Mouse (Mus musculus) heart, embryonic 11.5 days (tissue): ENCODE results near the gene Fgf12. TPM values are rescaled to one million over a fixed set of nuclear protein-coding genes. Genes with fewer than 3 reads are reported as not detected.

Source experiments
- ATAC-seq: fragments of 200-750 bp; cut with Nextera tagmentation; replicated peaks from 2 replicates; pipeline ENCODE4 v1.8.0; 2017; ENCODE audit warnings: moderate library complexity; ENCODE audit not compliant: insufficient number of reproducible peaks, low FRiP score, low TSS enrichment
- H3K27ac ChIP-seq: fragments of 300-500 bp; sonication (generic); 2 replicates; pipeline ENCODE4 v1.5.1; 2014; ENCODE audit warnings: mild to moderate bottlenecking, low read depth, low read length
- H3K27me3 ChIP-seq: fragments of 300-500 bp; sonication (generic); 2 replicates; pipeline ENCODE4 v1.6.1; 2014; ENCODE audit warnings: mild to moderate bottlenecking, low read length, mixed read lengths; ENCODE audit not compliant: control insufficient read depth, insufficient read depth
- H3K36me3 ChIP-seq: fragments of 300-500 bp; sonication (generic); 2 replicates; pipeline ENCODE4 v1.6.1; 2014; ENCODE audit warnings: mild to moderate bottlenecking, low read length, moderate library complexity, mixed read lengths; ENCODE audit not compliant: control insufficient read depth, insufficient read depth
- H3K4me1 ChIP-seq: fragments of 300-500 bp; sonication (generic); 2 replicates; pipeline ENCODE4 v1.6.1; 2014; ENCODE audit warnings: low read length; ENCODE audit not compliant: control insufficient read depth, insufficient read depth
- H3K4me2 ChIP-seq: fragments of 300-500 bp; sonication (generic); 2 replicates; pipeline ENCODE4 v1.6.1; 2014; ENCODE audit warnings: mild to moderate bottlenecking, moderate library complexity
- H3K4me3 ChIP-seq: fragments of 300-500 bp; sonication (generic); 2 replicates; pipeline ENCODE4 v1.5.1; 2014; ENCODE audit warnings: low read depth, low read length
- H3K9ac ChIP-seq: fragments of 300-500 bp; sonication (generic); 2 replicates; pipeline ENCODE4 v1.6.1; 2014; ENCODE audit warnings: mild to moderate bottlenecking, low read depth, low read length, moderate library complexity
- H3K9me3 ChIP-seq: fragments of 300-500 bp; sonication (generic); replicated peaks from 2 replicates; pipeline ENCODE4 v1.6.1; 2016; ENCODE audit warnings: low read length; ENCODE audit not compliant: control insufficient read depth
- WGBS: fragments of 180-500 bp; shearing (Covaris S2); extraction: QIAGEN DNeasy Blood & Tissue Kit; methylation state at CpG from one replicate; pipeline ENCODE4 v1.1.7; 2014; ENCODE audit not compliant: insufficient replicate concordance; 5-methylcytosine and 5-hydroxymethylcytosine counted together
- polyA plus RNA-seq: library from polyadenylated mRNA; unstranded; fragments of >200 nt; fragmentation: Nextera tagmentation; extraction: Ambion mirVana; gene quantifications from 2 replicates; pipeline ENCODE4 v1.2.1, GENCODE M21; 2014

The Fgf12 gene
- polyA plus RNA-seq, 1 experiment from 2014 or later, result 7.8 TPM

GRCm38 (mm10) chr16:28479022-28479421 is 273.8 kb downstream of the Fgf12 start:
- Histone ChIP-seq H3K27ac (no peak overlapping the region), H3K27me3 (no peaks in the 10 kb centered on the region), H3K36me3 (no peaks in the 10 kb centered on the region), H3K9me3 (no peaks in the 10 kb centered on the region), H3K4me3 (no peak overlapping the region), H3K4me2 (no peak overlapping the region), H3K9ac (no peak overlapping the region), H3K4me1 (no peaks in the 10 kb centered on the region)
- 81% methylated on average over 2 of the region's 2 CpGs for WGBS
- no peak for ATAC-seq

- no peak overlapping the region for H3K4me2 ChIP-seq
- H3K4me3 ChIP-seq, result no peak overlapping the region
- no peaks in the 10 kb centered on the region for H3K36me3 ChIP-seq
- ATAC-seq, result no peak
- H3K4me1 ChIP-seq, result no peaks in the 10 kb centered on the region
- WGBS, result 90% methylated on average over 4 of the region's 4 CpGs
- H3K9me3 ChIP-seq, result no peaks in the 10 kb centered on the region
- no peak overlapping the region for H3K27ac ChIP-seq
- no peak overlapping the region for H3K9ac ChIP-seq
- H3K27me3 ChIP-seq, result no peaks in the 10 kb centered on the region
Observed at GRCm38 (mm10) chr16:28476651-28477050, 276.2 kb downstream of the Fgf12 start.

- Histone ChIP-seq H3K9ac (no peak overlapping the region), H3K4me1 (no peaks in the 10 kb centered on the region), H3K27ac (no peak overlapping the region), H3K4me3 (no peak overlapping the region), H3K9me3 (no peaks in the 10 kb centered on the region), H3K36me3 (no peaks in the 10 kb centered on the region), H3K27me3 (no peaks in the 10 kb centered on the region), H3K4me2 (no peak overlapping the region)
- 57% methylated on average over 1 of the region's 1 CpGs for WGBS
- ATAC-seq, result no peak
Observed at GRCm38 (mm10) chr16:28475553-28475952, 277.3 kb downstream of the Fgf12 start.

- no peaks in the 10 kb centered on the region for H3K27me3 ChIP-seq
- no peaks in the 10 kb centered on the region for H3K9me3 ChIP-seq
- ATAC-seq, result no peak
- H3K27ac ChIP-seq, result no peak overlapping the region
- no peak overlapping the region for H3K4me2 ChIP-seq
- 72% methylated on average over 3 of the region's 3 CpGs for WGBS
- H3K9ac ChIP-seq, result no peak overlapping the region
- H3K4me3 ChIP-seq, result no peak overlapping the region
- H3K4me1 ChIP-seq, result no peaks in the 10 kb centered on the region
- H3K36me3 ChIP-seq, result no peaks in the 10 kb centered on the region
Observed at GRCm38 (mm10) chr16:28454821-28455220, 298.0 kb downstream of the Fgf12 start.

- Histone ChIP-seq H3K27ac (no peak overlapping the region), H3K9me3 (no peaks in the 10 kb centered on the region), H3K4me1 (peaks cover 3% of the 10 kb centered on the region; the same call in 1 of the 2 replicates), H3K9ac (peak overlapping the region; percentile 61; the same call in 1 of the 2 replicates), H3K27me3 (peaks cover 31% of the 10 kb centered on the region), H3K36me3 (no peaks in the 10 kb centered on the region), H3K4me2 (peak overlapping the region; percentile 99), H3K4me3 (peak overlapping the region; percentile 66)
- no peak for ATAC-seq
- 0% methylated on average over 4 of the region's 6 CpGs for WGBS
Observed at GRCm38 (mm10) chr16:28447114-28447455, 305.8 kb downstream of the Fgf12 start.

GRCm38 (mm10) chr16:28446334-28447113 is 306.3 kb downstream of the Fgf12 start:
- H3K27me3 ChIP-seq, result peaks cover 31% of the 10 kb centered on the region
- H3K36me3 ChIP-seq, result no peaks in the 10 kb centered on the region
- peak overlapping the region; percentile 61 for H3K9ac ChIP-seq
- H3K4me1 ChIP-seq, result peaks cover 3% of the 10 kb centered on the region; the same call in 1 of the 2 replicates
- H3K9me3 ChIP-seq, result no peaks in the 10 kb centered on the region
- no peak overlapping the region for H3K27ac ChIP-seq
- H3K4me2 ChIP-seq, result peak overlapping the region; percentile 99
- peak overlapping the region; percentile 66 for H3K4me3 ChIP-seq
- WGBS, result 1% methylated on average over 62 of the region's 82 CpGs
- ATAC-seq, result peak; percentile 67; the same call in 1 of the 2 replicates

GRCm38 (mm10) chr16:28445800-28446333 is 307.0 kb downstream of the Fgf12 start:
- under 1% methylated on average over 41 of the region's 42 CpGs for WGBS
- Histone ChIP-seq H3K27me3 (peaks cover 31% of the 10 kb centered on the region), H3K9ac (peak overlapping the region; percentile 61; the same call in 1 of the 2 replicates), H3K27ac (no peak overlapping the region), H3K4me1 (peaks cover 3% of the 10 kb centered on the region; the same call in 1 of the 2 replicates), H3K4me3 (peak overlapping the region; percentile 66), H3K9me3 (no peaks in the 10 kb centered on the region), H3K36me3 (no peaks in the 10 kb centered on the region), H3K4me2 (peak overlapping the region; percentile 99)
- peak; percentile 50 for ATAC-seq

- peak; percentile 65 for ATAC-seq
- Histone ChIP-seq H3K27ac (no peak overlapping the region), H3K4me3 (peak overlapping the region; percentile 66)
Observed at GRCm38 (mm10) chr16:28444993-28445799, 307.7 kb downstream of the Fgf12 start.

More at GRCm38 (mm10) chr16:28444993-28445799, 307.7 kb downstream of the Fgf12 start:
- Histone ChIP-seq H3K9me3 (no peaks in the 10 kb centered on the region), H3K36me3 (no peaks in the 10 kb centered on the region), H3K4me1 (peaks cover 3% of the 10 kb centered on the region; the same call in 1 of the 2 replicates), H3K27me3 (peaks cover 31% of the 10 kb centered on the region), H3K9ac (no peak overlapping the region), H3K4me2 (peak overlapping the region; percentile 99)
- under 1% methylated on average over 51 of the region's 51 CpGs for WGBS
